Mouse (Mus musculus) embryonic stem cell, embryonic (primary cell): ENCODE measurements around the gene Slc6a12.

Experiments used
- CTCF ChIA-PET, 4 experiments: fragments of 300-600 bp in 2 of 4; fragments of 350-600 bp in 2 of 4; sonication (Branson Sonifier 250); formaldehyde crosslinking; loops; one replicate each; lab custom pipeline; 2022; ENCODE audit warnings: inconsistent platforms in 2 of 4; lab: Charles Lee
- POLR2A ChIA-PET, 4 experiments: fragments of 300-600 bp in 2 of 4; fragments of 350-600 bp in 2 of 4; sonication (Branson Sonifier 250); formaldehyde crosslinking; loops; one replicate each; lab custom pipeline; 2022; ENCODE audit warnings: antibody characterized with exemption in 4 of 4, inconsistent platforms in 1 of 4; lab: Charles Lee

The Slc6a12 gene

GRCm38 (mm10) chr6:121343026-121343770, at the start of gene Slc6a12:
TSS of gene Slc6a12 (plus strand) at chr6:121343076.
- POLR2A ChIA-PET = interaction anchor here in 2 of 4 experiments (0.6 to 1.3 kb wide), 3 partner anchors 21 to 1037 kb away, joined by 3 to 4 read pairs (median 3); no protein-coding TSS in a partner anchor
- CTCF ChIA-PET = interaction anchor here in 2 of 4 experiments (0.5 to 1.2 kb wide), 4 partner anchors 39 to 143 kb away, joined by 3 to 5 read pairs (median 4); no protein-coding TSS in a partner anchor

GRCm38 (mm10) chr6:121299317-121299716, 43.6 kb upstream of the Slc6a12 start:
- POLR2A ChIA-PET = interaction anchor here in 1 of 4 experiments (0.9 to 1.0 kb wide), 2 partner anchors 17 to 108 kb away, joined by 3 read pairs; no protein-coding TSS in a partner anchor
- CTCF ChIA-PET = interaction anchor here in 1 of 4 experiments (1.5 kb wide), 1 partner anchor 25 kb away, joined by 4 read pairs; no protein-coding TSS in a partner anchor

DNA sequence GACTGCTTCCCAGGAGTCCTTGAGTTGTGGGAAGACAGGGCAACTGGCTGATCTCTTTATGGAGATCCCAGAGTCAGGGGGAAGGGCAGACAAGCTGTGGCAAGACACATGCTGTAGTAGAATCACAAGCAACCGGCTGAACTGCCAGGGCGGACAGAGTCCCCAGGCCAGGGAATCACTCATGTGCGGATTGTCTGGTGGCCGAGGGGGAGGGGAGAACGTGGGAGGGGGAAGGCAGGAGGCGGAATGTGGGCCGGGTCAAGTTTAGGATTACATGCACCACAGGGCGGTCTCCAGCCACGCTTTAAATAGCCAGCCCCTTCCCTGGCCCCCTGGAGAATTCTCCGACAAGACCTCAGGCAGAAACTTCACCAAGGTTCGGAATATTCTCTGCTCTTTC, 42.9 kb upstream of the Slc6a12 start, which contains the start of gene Slc6a13:
Slc6a13 (plus strand) TSS at position 274 of the 400 bp plus-strand sequence.
- ChIA-PET CTCF (no interaction called here), POLR2A (interaction anchor here in 1 of 4 experiments (0.9 kb wide), 1 partner anchor 17 kb away, joined by 3 read pairs; no protein-coding TSS in a partner anchor)

DNA sequence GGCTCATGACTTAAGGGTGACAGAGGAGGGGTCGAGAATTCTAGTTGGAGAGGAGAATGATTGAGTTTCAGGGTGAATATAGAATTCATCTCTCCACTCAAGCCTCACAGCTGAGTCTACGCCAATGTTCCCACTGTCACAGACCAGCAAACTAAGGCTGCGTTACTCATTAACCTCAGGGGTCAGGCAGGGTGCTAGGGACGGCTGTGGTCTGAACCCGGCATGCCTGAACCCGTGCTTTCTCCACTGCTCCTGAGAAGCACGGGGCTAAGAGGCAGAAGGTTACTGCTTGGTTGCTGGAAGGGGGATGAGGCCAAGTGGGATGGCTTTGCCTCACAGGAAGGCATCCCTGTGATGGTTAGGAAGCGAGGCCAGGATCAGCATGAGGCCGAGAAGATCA, 42.4 kb upstream of the Slc6a12 start:
- ChIA-PET POLR2A (no interaction called here), CTCF (no interaction called here)

DNA sequence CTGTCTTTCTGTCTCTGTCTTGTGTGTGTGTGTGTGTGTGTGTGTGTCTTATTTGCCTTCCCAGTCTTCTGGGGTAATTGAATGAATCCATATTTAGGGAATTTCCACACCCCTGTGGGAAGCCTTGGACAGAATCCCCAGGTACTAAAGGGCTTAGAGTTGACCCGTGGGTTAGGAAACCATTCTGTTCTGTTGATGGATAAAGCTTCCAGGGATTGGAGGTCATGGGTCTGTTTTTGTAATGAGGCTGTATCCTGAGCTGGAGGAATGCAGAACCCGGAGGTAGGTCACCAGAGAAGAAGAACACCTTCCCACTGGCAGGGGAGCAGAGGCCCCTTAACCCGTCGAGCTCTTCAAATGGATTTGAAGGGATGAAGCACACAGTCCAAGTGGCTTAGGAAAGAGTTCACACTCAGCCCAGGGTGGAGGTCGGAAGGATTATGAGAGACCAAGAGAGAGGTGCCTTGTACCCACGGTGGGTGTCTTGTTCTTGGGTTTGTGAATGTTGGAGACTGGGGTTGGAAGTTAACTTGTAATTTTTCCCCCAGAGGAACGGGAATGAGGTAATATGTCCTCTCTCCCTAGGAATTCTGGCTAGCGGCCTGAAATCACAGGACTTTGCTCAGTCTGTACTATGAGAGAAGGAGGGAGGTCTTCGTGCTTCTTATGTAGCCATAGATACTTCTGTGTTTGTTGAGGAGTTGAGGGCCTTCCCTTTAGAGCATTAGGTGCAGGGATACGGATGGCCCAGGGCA, 39.2 kb upstream of the Slc6a12 start:
- ChIA-PET CTCF (interaction anchor here in 3 of 4 experiments (0.7 to 2.4 kb wide), 3 partner anchors 29 to 40 kb away, joined by 3 to 14 read pairs (median 3); no protein-coding TSS in a partner anchor), POLR2A (no interaction called here)

- ChIA-PET CTCF (interaction anchor here (0.5 to 2.4 kb wide), 5 partner anchors 30 to 503 kb away, joined by 3 to 14 read pairs (median 3); no protein-coding TSS in a partner anchor), POLR2A (no interaction called here)
Observed at GRCm38 (mm10) chr6:121304630-121305029, 38.2 kb upstream of the Slc6a12 start.

GRCm38 (mm10) chr6:121305571-121305970, 37.3 kb upstream of the Slc6a12 start:
- ChIA-PET CTCF (interaction anchor here in 2 of 4 experiments (0.6 to 2.4 kb wide), 2 partner anchors 32 to 483 kb away, joined by 3 to 14 read pairs; partner anchors contain the start of gene Atp6v1e1 (in 1 of the 2)), POLR2A (interaction anchor here in 1 of 4 experiments (0.6 kb wide), 1 partner anchor 52 kb away, joined by 3 read pairs; no protein-coding TSS in a partner anchor)

DNA sequence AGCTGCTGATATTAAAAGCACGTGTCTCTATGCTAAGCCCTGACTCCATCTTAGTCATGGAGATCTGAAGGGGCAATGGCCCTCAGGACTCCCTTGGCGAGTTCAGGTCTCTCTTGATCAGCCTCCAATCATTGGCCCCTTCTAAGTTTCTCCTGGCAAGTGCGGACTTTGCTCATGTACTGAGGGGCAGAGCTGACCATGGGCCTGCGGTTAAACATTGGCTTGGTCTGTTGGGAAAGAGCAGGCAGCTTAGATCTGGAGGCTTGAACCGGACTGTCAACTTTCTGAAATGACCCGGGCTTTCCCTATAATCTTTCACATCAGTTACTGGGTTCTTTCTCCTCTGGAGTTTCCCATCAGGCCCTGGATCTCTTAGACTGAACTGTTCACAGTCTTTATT, 31.9 kb upstream of the Slc6a12 start:
- ChIA-PET POLR2A (no interaction called here), CTCF (no interaction called here)

DNA sequence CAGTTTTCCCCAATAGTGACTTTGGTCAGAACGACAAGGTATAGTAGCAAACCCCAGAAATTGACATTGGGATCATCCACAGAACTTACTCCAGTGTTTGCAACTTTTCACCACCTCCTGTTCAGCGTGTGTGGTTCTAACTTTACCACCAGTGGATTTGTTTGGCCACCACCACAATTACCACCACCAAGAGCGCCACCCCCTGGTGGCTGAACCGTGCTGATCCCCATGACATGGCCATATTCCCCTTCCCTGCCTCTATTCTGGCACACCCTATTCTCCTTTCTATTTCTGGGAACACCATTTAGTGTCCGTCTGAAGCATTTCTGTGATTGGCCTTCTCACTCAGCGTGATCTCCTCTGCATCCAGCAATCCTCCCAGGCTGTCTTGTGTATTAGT, 23.8 kb upstream of the Slc6a12 start:
- ChIA-PET POLR2A (no interaction called here), CTCF (no interaction called here)

DNA sequence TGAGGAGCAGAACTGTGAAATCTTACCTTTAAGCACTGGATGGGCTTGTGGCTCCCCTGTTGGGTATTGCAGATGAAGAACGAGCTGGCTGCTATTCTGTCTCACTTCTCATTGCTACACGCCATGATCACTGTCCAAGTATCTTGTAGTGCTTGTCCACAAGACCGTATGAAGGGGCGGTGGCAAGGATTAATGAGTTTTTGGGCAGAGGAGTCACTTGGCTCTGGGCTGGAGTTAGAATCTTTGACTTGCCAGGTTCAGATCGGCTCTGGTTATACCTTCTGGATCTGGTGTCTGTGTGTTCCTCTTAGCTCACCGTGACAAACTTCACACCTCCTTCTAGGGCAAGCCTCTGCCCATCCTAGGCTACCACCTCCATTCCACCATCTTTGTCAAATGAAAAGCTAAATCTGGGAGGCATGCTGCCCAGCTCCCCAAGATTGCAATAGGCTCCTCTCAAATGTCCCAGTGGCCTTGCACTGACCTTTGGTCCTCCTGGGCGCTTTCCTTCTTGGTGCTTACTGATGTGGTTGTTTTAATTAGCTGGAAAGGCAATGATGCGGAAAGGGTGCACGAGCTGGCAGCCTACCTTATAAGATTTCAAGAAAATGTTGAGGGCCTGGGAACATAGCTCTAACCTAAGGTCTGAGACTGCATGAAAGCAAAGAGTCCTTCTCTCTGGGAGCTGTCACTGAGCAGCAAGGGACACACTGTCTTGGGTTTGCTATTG, 20.3 kb upstream of the Slc6a12 start:
- ChIA-PET POLR2A (interaction anchor here in 1 of 4 experiments (0.7 kb wide), 2 partner anchors 51 to 287 kb away, joined by 3 to 4 read pairs; no protein-coding TSS in a partner anchor), CTCF (interaction anchor here (0.5 to 1.1 kb wide), 4 partner anchors 16 to 1201 kb away, joined by 3 to 5 read pairs (median 3); no protein-coding TSS in a partner anchor)

GRCm38 (mm10) chr6:121325298-121325697, 17.6 kb upstream of the Slc6a12 start:
- CTCF ChIA-PET = interaction anchor here in 1 of 4 experiments (2.4 kb wide), 1 partner anchor 13 kb away, joined by 7 read pairs; no protein-coding TSS in a partner anchor
- POLR2A ChIA-PET = no interaction called here

- ChIA-PET CTCF (interaction anchor here in 1 of 4 experiments (2.4 kb wide), 1 partner anchor 12 kb away, joined by 7 read pairs; no protein-coding TSS in a partner anchor), POLR2A (no interaction called here)
Observed at GRCm38 (mm10) chr6:121325740-121326139, 17.1 kb upstream of the Slc6a12 start.

DNA sequence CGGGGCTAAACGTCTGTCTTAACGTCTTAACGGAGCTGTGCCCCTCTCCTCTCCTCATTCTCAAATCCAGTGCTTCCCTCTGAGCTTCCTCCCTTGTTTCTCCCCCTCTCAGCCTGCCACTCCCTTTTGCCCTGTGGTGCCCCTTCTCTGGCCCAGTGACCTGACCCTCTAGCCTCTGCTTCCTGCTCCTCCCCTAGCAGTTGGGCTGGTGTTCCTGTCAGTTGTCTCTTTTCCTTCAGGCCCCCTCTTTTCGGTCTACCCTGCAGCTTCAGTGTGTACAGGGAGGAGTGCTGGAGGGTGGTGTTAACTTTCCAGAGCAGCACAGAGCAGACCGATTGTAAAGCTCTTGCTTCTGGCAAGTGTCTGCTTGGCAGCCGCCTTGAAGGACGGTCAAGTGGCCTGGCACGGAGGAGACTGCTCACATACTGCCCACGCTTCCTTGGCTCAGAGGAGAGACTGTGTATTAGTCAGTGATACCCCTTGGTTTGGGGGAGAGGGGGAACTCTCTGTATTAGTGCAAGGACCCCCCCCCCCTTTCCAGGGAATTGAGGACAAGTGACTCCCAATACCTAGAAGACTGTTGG, 16.3 kb upstream of the Slc6a12 start:
- ChIA-PET CTCF (interaction anchor here in 2 of 4 experiments (0.6 to 2.4 kb wide), 3 partner anchors 12 to 194 kb away, joined by 3 to 7 read pairs (median 3); no protein-coding TSS in a partner anchor), POLR2A (no interaction called here)

DNA sequence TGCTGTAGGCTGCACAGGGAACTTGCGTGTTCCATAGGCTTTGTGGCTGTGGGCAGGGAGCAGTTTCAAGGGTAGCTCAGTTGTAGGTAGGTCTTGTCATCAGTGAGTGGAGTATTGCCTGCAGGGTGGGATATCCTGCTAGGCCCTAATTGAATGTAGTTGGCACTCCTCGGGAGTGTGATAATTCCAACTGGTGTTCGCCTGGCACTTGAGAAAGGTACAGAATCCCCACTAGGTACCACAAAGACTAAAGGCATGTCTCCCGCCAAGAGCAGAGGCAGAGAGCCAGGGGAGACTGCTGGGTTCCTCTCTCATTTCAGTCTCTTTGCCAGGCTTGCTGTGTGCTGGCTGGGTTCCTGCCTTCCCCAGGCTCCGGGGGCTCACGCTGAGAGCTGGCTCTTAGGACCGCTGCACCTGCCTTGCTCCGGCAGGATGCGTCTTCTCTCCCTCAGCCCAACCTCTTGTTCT, 14.4 kb upstream of the Slc6a12 start:
- ChIA-PET CTCF (interaction anchor here in 3 of 4 experiments (0.7 to 1.3 kb wide), 3 partner anchors 10 to 17 kb away, joined by 3 to 4 read pairs (median 3); no protein-coding TSS in a partner anchor), POLR2A (no interaction called here)

GRCm38 (mm10) chr6:121329848-121330508, 12.9 kb upstream of the Slc6a12 start:
- ChIA-PET CTCF (interaction anchor here in 2 of 4 experiments (1.0 to 1.3 kb wide), 2 partner anchors 8 kb away, joined by 4 read pairs; no protein-coding TSS in a partner anchor), POLR2A (no interaction called here)

DNA sequence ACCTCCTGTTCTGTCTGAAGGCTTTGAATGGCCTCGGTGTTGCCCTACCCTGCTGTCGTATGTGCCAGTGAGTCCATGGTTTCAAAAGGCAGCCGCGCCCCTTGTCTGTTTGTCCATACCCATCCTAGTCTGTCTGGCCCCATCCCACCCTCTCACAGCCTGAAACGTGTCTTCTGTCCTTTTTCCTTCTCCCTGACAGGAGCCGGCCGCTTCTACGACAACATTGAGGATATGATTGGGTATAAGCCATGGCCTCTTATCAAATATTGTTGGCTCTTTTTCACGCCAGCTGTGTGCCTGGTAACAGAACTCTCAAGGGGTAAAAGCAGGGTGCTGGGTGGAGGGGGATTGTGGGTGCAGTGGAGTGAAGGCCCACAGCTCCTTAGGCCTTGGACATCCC, 7.0 kb upstream of the Slc6a12 start:
- ChIA-PET POLR2A (interaction anchor here in 1 of 4 experiments (0.6 kb wide), 1 partner anchor 43 kb away, joined by 3 read pairs; no protein-coding TSS in a partner anchor), CTCF (interaction anchor here in 2 of 4 experiments (1.1 to 1.7 kb wide), 2 partner anchors 34 to 197 kb away, joined by 3 to 8 read pairs (median 4); no protein-coding TSS in a partner anchor)
